Mouse (Mus musculus) kidney, adult 8-10 months (tissue): ENCODE data around the gene Gm17490.
A peak's percentile ranks its signal among the peaks of the same experiment; 100 is the strongest.
"Not testable (repeated sequence)": the region's sequence is repeated elsewhere in the genome, so short reads cannot be mapped to it uniquely, and the experiment has no call there.

Source experiments
- DNase-seq, 2 experiments: peaks; one replicate each; pipeline ENCODE4 v3.0.0; 2022

Gm17490 gene

GRCm38 (mm10) chr2:11623173-11623572 lies 2.9 kb downstream of the Gm17490 start:
- no peak for DNase-seq

GRCm38 (mm10) chr2:11619598-11619997 lies 6.5 kb downstream of the Gm17490 start:
- no peak for DNase-seq

GRCm38 (mm10) chr2:11616846-11617245 lies 9.2 kb downstream of the Gm17490 start:
- DNase-seq = no peak

- not testable (repeated sequence) for DNase-seq
Measured at GRCm38 (mm10) chr2:11612939-11613338, 13.1 kb downstream of the Gm17490 start.

- not testable (repeated sequence) for DNase-seq
Measured at GRCm38 (mm10) chr2:11606718-11607117, 19.3 kb downstream of the Gm17490 start.

- DNase-seq = no peak
Measured at GRCm38 (mm10) chr2:11604911-11605310, 21.2 kb downstream of the Gm17490 start.

- DNase-seq = no peak
Measured at GRCm38 (mm10) chr2:11604053-11604452, 22.0 kb downstream of the Gm17490 start, which contains the start of gene Rbm17. Rbm17 (minus strand) TSS chr2:11604153.

GRCm38 (mm10) chr2:11602506-11603489 lies 23.3 kb downstream of the Gm17490 start:
- peak; percentile 93 to 97 for DNase-seq

GRCm38 (mm10) chr2:11601795-11602194 lies 24.3 kb downstream of the Gm17490 start:
- no peak for DNase-seq

GRCm38 (mm10) chr2:11597906-11598305 lies 28.2 kb downstream of the Gm17490 start:
- peak; percentile 23 to 47 for DNase-seq

GRCm38 (mm10) chr2:11596690-11597089 lies 29.4 kb downstream of the Gm17490 start:
- no peak for DNase-seq

GRCm38 (mm10) chr2:11587996-11588395 lies 38.1 kb downstream of the Gm17490 start:
- no peak for DNase-seq

- DNase-seq = no peak
Measured at GRCm38 (mm10) chr2:11579399-11579798, 46.7 kb downstream of the Gm17490 start.

- DNase-seq = no peak
Measured at GRCm38 (mm10) chr2:11578187-11578586, 47.9 kb downstream of the Gm17490 start.
